Mouse (Mus musculus): ENCODE data around the gene Gm10447. TPM values are rescaled to one million over a fixed set of nuclear protein-coding genes. Genes with fewer than 3 reads are reported as not detected.

Gm10447 gene
- polyA plus RNA-seq, 1 experiment from 2014 or later: not detected

DNA sequence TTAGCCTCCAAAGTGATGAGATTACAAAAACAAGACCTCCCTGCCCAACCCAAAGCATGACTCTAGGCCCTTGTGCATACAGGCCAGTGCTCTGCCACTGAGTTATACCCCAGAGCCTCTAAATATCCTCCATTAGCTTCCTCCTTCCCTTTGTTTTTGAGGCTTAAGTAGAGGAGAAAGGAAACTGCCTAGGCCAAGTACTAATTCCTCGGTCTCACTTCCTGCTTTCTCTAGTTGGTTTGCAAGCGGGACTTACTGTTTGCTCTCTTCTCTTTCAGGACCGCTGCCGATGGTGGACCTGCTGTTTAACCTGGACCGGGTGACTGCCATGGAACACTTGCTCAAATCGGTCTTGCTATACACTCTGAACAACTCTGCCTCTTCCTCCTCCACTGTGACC, 20.6 kb downstream of the Gm10447 start:
- no peak overlapping the region for H3K4me3 ChIP-seq (ENCODE audit: low read depth, low read length)
- no peak for ATAC-seq (ENCODE audit: low read depth)
- H3K4me1 ChIP-seq (ENCODE audit: control insufficient read depth, insufficient read depth, low read length): no peaks in the 10 kb centered on the region
- WGBS: 95% methylated on average over 6 of the region's 6 CpGs
- no peaks in the 10 kb centered on the region for H3K27me3 ChIP-seq (ENCODE audit: control insufficient read depth, insufficient read depth, low read length)
- no peak overlapping the region for H3K27ac ChIP-seq (ENCODE audit: low read depth, low read length)
- no peak overlapping the region for H3K4me2 ChIP-seq (ENCODE audit: low read depth, low read length)
- H3K9me3 ChIP-seq (ENCODE audit: control insufficient read depth, low read length): no peaks in the 10 kb centered on the region
- no peak overlapping the region for H3K9ac ChIP-seq (replicated peaks; ENCODE audit: low read depth, low read length)
- H3K36me3 ChIP-seq (ENCODE audit: control insufficient read depth, insufficient read depth, low read length): no peaks in the 10 kb centered on the region

- Histone ChIP-seq H3K36me3 (ENCODE audit: control insufficient read depth, insufficient read depth, low read length) (no peaks in the 10 kb centered on the region), H3K9me3 (ENCODE audit: control insufficient read depth, low read length) (no peaks in the 10 kb centered on the region), H3K9ac (replicated peaks; ENCODE audit: low read depth, low read length) (no peak overlapping the region), H3K4me2 (ENCODE audit: low read depth, low read length) (no peak overlapping the region), H3K4me3 (ENCODE audit: low read depth, low read length) (no peak overlapping the region), H3K27me3 (ENCODE audit: control insufficient read depth, insufficient read depth, low read length) (no peaks in the 10 kb centered on the region), H3K4me1 (ENCODE audit: control insufficient read depth, insufficient read depth, low read length) (no peaks in the 10 kb centered on the region), H3K27ac (ENCODE audit: low read depth, low read length) (no peak overlapping the region)
- ATAC-seq (ENCODE audit: low read depth): no peak
- 89% methylated on average over 8 of the region's 8 CpGs for WGBS
These were observed 21.4 kb downstream of the Gm10447 start for GRCm38 (mm10) chr11:53435504-53435903.

DNA sequence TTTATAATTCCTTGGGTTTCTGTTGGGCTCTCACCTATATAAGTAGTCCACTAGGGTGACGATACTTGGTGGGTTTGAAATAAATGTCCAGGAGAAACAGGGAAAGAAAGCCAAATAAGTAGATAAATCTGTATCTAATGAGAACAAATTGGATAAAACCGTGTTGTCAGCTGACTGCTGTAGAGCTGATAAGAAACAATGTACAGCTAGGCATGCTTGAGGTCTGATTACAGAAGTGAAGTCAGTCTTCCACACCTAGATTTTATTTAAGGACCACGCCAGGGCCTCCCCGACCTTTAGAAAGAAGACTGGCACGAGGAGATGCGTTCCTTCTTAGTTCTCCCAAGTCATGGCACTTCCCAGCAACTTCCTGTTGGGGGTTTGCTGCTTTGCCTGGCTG, 23.9 kb downstream of the Gm10447 start:
- 0 out of 2 replicates have a peak, but pooled peaks cover 7% of the 10 kb centered on the region for H3K36me3 ChIP-seq (ENCODE audit: control insufficient read depth, insufficient read depth, low read length)
- no peaks in the 10 kb centered on the region for H3K27me3 ChIP-seq (ENCODE audit: control insufficient read depth, insufficient read depth, low read length)
- no peak overlapping the region for H3K4me3 ChIP-seq (ENCODE audit: low read depth, low read length)
- no peaks in the 10 kb centered on the region for H3K9me3 ChIP-seq (ENCODE audit: control insufficient read depth, low read length)
- no peak overlapping the region for H3K4me2 ChIP-seq (ENCODE audit: low read depth, low read length)
- no peak overlapping the region for H3K27ac ChIP-seq (ENCODE audit: low read depth, low read length)
- no peak for ATAC-seq (ENCODE audit: low read depth)
- H3K9ac ChIP-seq (replicated peaks; ENCODE audit: low read depth, low read length): no peak overlapping the region
- peaks cover 6% of the 10 kb centered on the region; the same call in 1 of the 2 replicates for H3K4me1 ChIP-seq (ENCODE audit: control insufficient read depth, insufficient read depth, low read length)
- 70% methylated on average over 6 of the region's 6 CpGs for WGBS

- 17% methylated on average over 9 of the region's 9 CpGs for WGBS
These were observed 25.4 kb downstream of the Gm10447 start for GRCm38 (mm10) chr11:53431347-53432056.

GRCm38 (mm10) chr11:53430670-53431346, 26.1 kb downstream of the Gm10447 start, which contains the start of the genes Uqcrq and Gdf9:
Gene Uqcrq (minus strand): TSS chr11:53430831.
Gene Gdf9 (plus strand): TSS chr11:53431023.
- Histone ChIP-seq H3K4me2 (ENCODE audit: low read depth, low read length) (peak within 1 kb of the TSS; percentile 83), H3K27me3 (ENCODE audit: control insufficient read depth, insufficient read depth, low read length) (no peaks in the 10 kb centered on the region), H3K9me3 (ENCODE audit: control insufficient read depth, low read length) (no peaks in the 10 kb centered on the region), H3K27ac (ENCODE audit: low read depth, low read length) (peak within 1 kb of the TSS; percentile 88), H3K4me3 (ENCODE audit: low read depth, low read length) (peak within 1 kb of the TSS; percentile 91), H3K4me1 (ENCODE audit: control insufficient read depth, insufficient read depth, low read length) (peaks cover 6% of the 10 kb centered on the region; the same call in 1 of the 2 replicates), H3K36me3 (ENCODE audit: control insufficient read depth, insufficient read depth, low read length) (0 out of 2 replicates have a peak, but pooled peaks cover 7% of the 10 kb centered on the region), H3K9ac (replicated peaks; ENCODE audit: low read depth, low read length) (peak within 1 kb of the TSS; percentile 82)
- under 1% methylated on average over 44 of the region's 44 CpGs for WGBS
- ATAC-seq (ENCODE audit: low read depth): peak; percentile 96

More at GRCm38 (mm10) chr11:53431347-53432056, 25.4 kb downstream of the Gm10447 start:
- Histone ChIP-seq H3K4me1 (ENCODE audit: control insufficient read depth, insufficient read depth, low read length) (peaks cover 6% of the 10 kb centered on the region; the same call in 1 of the 2 replicates), H3K9me3 (ENCODE audit: control insufficient read depth, low read length) (no peaks in the 10 kb centered on the region), H3K36me3 (ENCODE audit: control insufficient read depth, insufficient read depth, low read length) (0 out of 2 replicates have a peak, but pooled peaks cover 7% of the 10 kb centered on the region), H3K4me2 (ENCODE audit: low read depth, low read length) (peak overlapping the region; percentile 49), H3K27ac (ENCODE audit: low read depth, low read length) (peak overlapping the region; percentile 34), H3K4me3 (ENCODE audit: low read depth, low read length) (peak overlapping the region; percentile 91), H3K9ac (replicated peaks; ENCODE audit: low read depth, low read length) (peak overlapping the region; percentile 18; the same call in 1 of the 2 replicates), H3K27me3 (ENCODE audit: control insufficient read depth, insufficient read depth, low read length) (no peaks in the 10 kb centered on the region)
- ATAC-seq (ENCODE audit: low read depth): no peak; the same call in 1 of the 2 replicates

GRCm38 (mm10) chr11:53430300-53430669, 26.6 kb downstream of the Gm10447 start:
- Histone ChIP-seq H3K4me3 (ENCODE audit: low read depth, low read length) (peak overlapping the region; percentile 91), H3K9me3 (ENCODE audit: control insufficient read depth, low read length) (no peaks in the 10 kb centered on the region), H3K36me3 (ENCODE audit: control insufficient read depth, insufficient read depth, low read length) (0 out of 2 replicates have a peak, but pooled peaks cover 7% of the 10 kb centered on the region), H3K4me2 (ENCODE audit: low read depth, low read length) (peak overlapping the region; percentile 83), H3K27ac (ENCODE audit: low read depth, low read length) (peak overlapping the region; percentile 88), H3K9ac (replicated peaks; ENCODE audit: low read depth, low read length) (peak overlapping the region; percentile 82), H3K4me1 (ENCODE audit: control insufficient read depth, insufficient read depth, low read length) (peaks cover 6% of the 10 kb centered on the region; the same call in 1 of the 2 replicates), H3K27me3 (ENCODE audit: control insufficient read depth, insufficient read depth, low read length) (no peaks in the 10 kb centered on the region)
- under 1% methylated on average over 34 of the region's 34 CpGs for WGBS
- ATAC-seq (ENCODE audit: low read depth): peak; percentile 60

DNA sequence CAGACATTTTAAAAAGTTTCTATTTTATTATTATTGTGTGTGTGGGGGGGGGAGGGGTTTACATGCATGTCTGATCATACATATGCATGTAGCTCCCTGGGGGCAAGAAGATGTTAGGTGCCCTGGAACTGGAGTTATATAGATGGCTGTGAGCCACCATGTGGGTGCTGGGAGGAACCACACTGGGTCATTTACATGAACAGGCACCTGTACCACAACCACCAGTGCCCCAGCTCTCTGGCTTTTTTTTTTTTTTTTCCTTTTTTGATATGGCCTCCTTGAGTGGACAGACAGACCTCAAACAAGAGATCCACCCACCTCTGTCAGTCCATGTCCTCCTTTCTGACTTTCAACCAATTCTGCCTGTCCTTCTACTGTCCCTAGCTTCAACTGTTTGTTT, 27.7 kb downstream of the Gm10447 start:
- H3K9ac ChIP-seq (replicated peaks; ENCODE audit: low read depth, low read length): no peak overlapping the region
- no peak for ATAC-seq (ENCODE audit: low read depth)
- H3K4me3 ChIP-seq (ENCODE audit: low read depth, low read length): no peak overlapping the region
- no peaks in the 10 kb centered on the region for H3K9me3 ChIP-seq (ENCODE audit: control insufficient read depth, low read length)
- H3K36me3 ChIP-seq (ENCODE audit: control insufficient read depth, insufficient read depth, low read length): 0 out of 2 replicates have a peak, but pooled peaks cover 7% of the 10 kb centered on the region
- H3K27ac ChIP-seq (ENCODE audit: low read depth, low read length): no peak overlapping the region
- no peaks in the 10 kb centered on the region for H3K27me3 ChIP-seq (ENCODE audit: control insufficient read depth, insufficient read depth, low read length)
- H3K4me2 ChIP-seq (ENCODE audit: low read depth, low read length): no peak overlapping the region
- peaks cover 6% of the 10 kb centered on the region; the same call in 1 of the 2 replicates for H3K4me1 ChIP-seq (ENCODE audit: control insufficient read depth, insufficient read depth, low read length)

GRCm38 (mm10) chr11:53428716-53429057, 28.2 kb downstream of the Gm10447 start:
- Histone ChIP-seq H3K36me3 (ENCODE audit: control insufficient read depth, insufficient read depth, low read length) (0 out of 2 replicates have a peak, but pooled peaks cover 7% of the 10 kb centered on the region), H3K4me2 (ENCODE audit: low read depth, low read length) (no peak overlapping the region), H3K9ac (replicated peaks; ENCODE audit: low read depth, low read length) (no peak overlapping the region), H3K4me3 (ENCODE audit: low read depth, low read length) (no peak overlapping the region), H3K4me1 (ENCODE audit: control insufficient read depth, insufficient read depth, low read length) (peaks cover 6% of the 10 kb centered on the region; the same call in 1 of the 2 replicates), H3K9me3 (ENCODE audit: control insufficient read depth, low read length) (no peaks in the 10 kb centered on the region), H3K27me3 (ENCODE audit: control insufficient read depth, insufficient read depth, low read length) (no peaks in the 10 kb centered on the region), H3K27ac (ENCODE audit: low read depth, low read length) (no peak overlapping the region)
- ATAC-seq (ENCODE audit: low read depth): no peak
- 98% methylated on average over 5 of the region's 5 CpGs for WGBS
